Mouse (Mus musculus): ENCODE measurements at regions not wholly inside any gene's neighbourhood (a gene's known extent, or its start where the extent isn't known, plus 50 kb on each side); places are given as distances from the start of the nearest gene placed in this dataset.

DNA sequence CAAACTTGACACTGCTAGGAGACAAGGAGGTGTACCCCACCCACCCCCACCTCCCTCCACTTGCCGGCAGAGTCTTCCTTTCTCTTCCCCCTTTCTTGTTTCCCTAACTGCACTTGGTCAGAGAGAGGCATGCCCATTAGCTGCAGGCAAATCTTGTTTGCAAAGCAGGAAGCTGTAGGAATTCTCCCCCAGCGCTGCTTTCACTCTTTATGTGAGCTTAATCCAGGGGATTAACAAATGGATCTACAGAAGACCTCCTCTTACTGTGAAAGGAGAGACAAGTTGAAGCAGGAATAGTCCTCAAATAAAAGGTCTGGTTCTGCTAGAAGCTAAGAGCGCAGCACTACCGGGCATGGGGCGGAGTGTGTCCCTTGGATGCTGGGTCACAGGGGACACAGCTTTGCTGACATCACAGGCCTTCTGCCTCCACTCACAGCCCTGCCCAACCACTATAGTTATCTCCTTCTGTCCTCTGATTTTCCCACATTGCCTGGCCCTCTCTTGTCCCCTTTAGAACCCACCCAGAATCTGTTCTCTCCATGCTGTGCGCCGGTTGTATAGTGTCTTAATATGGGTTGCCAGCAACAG is 84.3 kb upstream of the Meis1 start:
- no peak for TF ChIP-seq CTCF (conservative IDR thresholded peaks at IDR 0.05 in 1 of 2, IDR thresholded peaks at IDR 0.05 in 1 of 2; ENCODE audit: low read depth in 2 of 2, low read length in 2 of 2)
- no peak for TF ChIP-seq USF1 (IDR thresholded peaks at IDR 0.05; ENCODE audit: low read depth, low read length)
- no peak for TF ChIP-seq ZKSCAN1 (IDR thresholded peaks at IDR 0.05; ENCODE audit: borderline replicate concordance, low read depth, low read length)
- no peak for TF ChIP-seq POLR2A (IDR thresholded peaks at IDR 0.05; ENCODE audit: low read depth, low read length)
- TF ChIP-seq RCOR1 (conservative IDR thresholded peaks at IDR 0.05; ENCODE audit: low read depth, low read length), result no peak
